Mouse (Mus musculus) embryonic fibroblast, embryonic 13.5 days (primary cell): ENCODE results near the gene 9230112D13Rik.

Experiments
- CTCF ChIP-seq: IDR thresholded peaks from 2 replicates; pipeline ENCODE4 v1.5.1; 2011; ENCODE audit warnings: mild to moderate bottlenecking, control low read depth, low read length, moderate library complexity, borderline replicate concordance; ENCODE audit not compliant: insufficient read depth
- POLR2A ChIP-seq: IDR thresholded peaks from 2 replicates; pipeline ENCODE4 v1.6.1; 2011; ENCODE audit warnings: low read depth, mild to moderate bottlenecking, control low read depth, low read length, moderate library complexity

DNA sequence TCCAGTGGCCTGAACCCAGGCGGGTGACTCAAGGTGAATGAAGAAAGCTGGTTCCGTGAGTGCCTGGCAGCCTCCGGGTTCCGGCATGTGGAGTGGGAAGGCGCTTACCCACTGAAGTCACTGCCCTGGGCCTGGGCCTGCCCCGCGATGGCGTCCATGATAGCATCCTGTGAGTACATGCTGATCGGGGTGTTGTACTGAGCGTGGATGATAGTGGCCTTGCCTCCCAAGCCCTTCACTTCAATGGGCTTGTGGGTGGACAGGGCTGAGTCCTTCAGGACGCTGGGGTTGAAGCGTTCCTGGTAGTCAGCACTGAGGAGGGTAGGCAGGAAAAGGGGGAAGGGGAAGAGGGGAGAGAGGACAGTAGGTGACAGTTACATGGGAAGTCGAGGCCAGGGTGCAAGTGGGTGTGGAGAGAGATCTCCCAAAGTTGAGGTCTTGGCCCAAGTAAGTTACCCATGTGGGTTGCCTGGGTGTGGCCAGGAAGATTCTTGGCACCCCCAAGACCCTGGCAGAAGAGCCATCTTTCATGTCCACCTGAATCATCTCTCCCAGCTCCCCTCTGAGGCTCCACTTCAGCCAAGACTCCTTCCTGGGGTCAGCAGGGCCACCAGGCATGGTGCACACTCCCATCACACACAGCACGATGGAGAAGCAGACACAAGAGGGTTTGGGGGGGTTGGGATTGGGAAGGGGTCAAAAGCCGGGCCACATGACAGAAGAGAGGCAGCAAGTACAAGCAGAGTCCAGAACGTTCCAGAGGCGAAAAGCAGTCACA lies 49.2 kb upstream of the 9230112D13Rik start:
- no peak for TF ChIP-seq POLR2A
- no peak for TF ChIP-seq CTCF
